Mouse (Mus musculus): ENCODE measurements around the gene Lrp6. TPM values are rescaled to one million over a fixed set of nuclear protein-coding genes. Genes with fewer than 3 reads are reported as not detected.

Gene Lrp6
- polyA plus RNA-seq, 1 experiment from 2014 or later: 32.8 TPM

DNA sequence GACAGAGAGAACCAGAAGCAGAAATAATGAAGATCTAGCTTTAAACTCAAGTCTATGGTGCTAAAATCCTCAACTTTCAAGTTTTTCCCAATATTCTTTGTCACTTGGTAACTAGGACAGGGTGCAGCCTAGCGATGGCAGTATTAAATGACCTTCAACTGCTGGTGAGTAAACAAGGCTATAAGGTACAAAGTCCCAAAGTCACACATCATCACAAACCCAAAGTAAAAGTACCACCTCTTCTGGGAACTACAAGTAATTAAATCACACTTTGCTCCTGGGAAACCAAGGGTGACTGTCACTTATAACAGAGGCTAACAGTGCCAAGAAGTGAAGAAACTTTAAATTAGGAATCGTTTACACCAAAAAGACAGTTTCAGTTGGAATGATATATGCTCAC, 2.2 kb downstream of the Lrp6 start:
- no peak overlapping the region for H3K9ac ChIP-seq (ENCODE audit: low read length)
- no peaks in the 10 kb centered on the region for H3K9me3 ChIP-seq (ENCODE audit: control insufficient read depth, low read length)
- H3K4me3 ChIP-seq (ENCODE audit: low read depth, low read length): no peak overlapping the region
- WGBS: 49% methylated on average over 2 of the region's 2 CpGs
- no peak for ATAC-seq (ENCODE audit: insufficient number of reproducible peaks, low FRiP score, low TSS enrichment, low read depth)
- H3K27ac ChIP-seq (replicated peaks; ENCODE audit: low read depth, low read length): no peak overlapping the region
- H3K27me3 ChIP-seq (ENCODE audit: control insufficient read depth, insufficient read depth, low read length): no peaks in the 10 kb centered on the region
- H3K4me2 ChIP-seq (ENCODE audit: low read depth, severe bottlenecking): peak overlapping the region; percentile 15; the same call in 1 of the 2 replicates
- H3K36me3 ChIP-seq (ENCODE audit: control insufficient read depth, insufficient read depth, low read length): no peaks in the 10 kb centered on the region
- DNase-seq (ENCODE audit: low spot score): no peak
- H3K4me1 ChIP-seq (ENCODE audit: control insufficient read depth, insufficient read depth, low read length): peaks cover 9% of the 10 kb centered on the region; the same call in 1 of the 2 replicates

DNA sequence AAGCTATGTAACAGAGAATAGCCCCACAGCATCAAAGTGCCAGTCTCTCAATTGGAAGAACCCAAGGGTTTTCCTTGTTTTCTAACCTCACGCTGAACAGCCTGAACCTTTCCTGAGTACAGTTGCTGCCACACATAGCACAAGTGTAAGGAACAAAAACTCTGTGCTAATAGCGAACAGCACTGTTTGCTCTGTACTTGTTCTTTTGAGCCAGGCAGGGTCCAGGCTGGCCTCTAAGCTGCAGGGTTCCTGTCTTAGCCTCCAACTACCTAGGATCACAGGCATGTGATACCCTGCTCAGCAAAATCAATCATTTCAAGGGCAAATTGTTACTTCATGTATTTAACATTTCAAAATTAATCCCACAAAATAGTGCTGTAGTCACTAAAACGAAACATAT, 7.1 kb downstream of the Lrp6 start:
- Histone ChIP-seq H3K36me3 (ENCODE audit: control insufficient read depth, insufficient read depth, low read length) (no peaks in the 10 kb centered on the region), H3K9ac (ENCODE audit: low read length) (no peak overlapping the region), H3K9me3 (ENCODE audit: control insufficient read depth, low read length) (no peaks in the 10 kb centered on the region), H3K27me3 (ENCODE audit: control insufficient read depth, insufficient read depth, low read length) (no peaks in the 10 kb centered on the region), H3K27ac (replicated peaks; ENCODE audit: low read depth, low read length) (no peak overlapping the region), H3K4me3 (ENCODE audit: low read depth, low read length) (no peak overlapping the region), H3K4me2 (ENCODE audit: low read depth, severe bottlenecking) (no peak overlapping the region), H3K4me1 (ENCODE audit: control insufficient read depth, insufficient read depth, low read length) (0 out of 2 replicates have a peak, but pooled peaks cover 4% of the 10 kb centered on the region)
- ATAC-seq (ENCODE audit: insufficient number of reproducible peaks, low FRiP score, low TSS enrichment, low read depth) (no peak), DNase-seq (ENCODE audit: low spot score) (no peak)
- WGBS: 78% methylated on average over 3 of the region's 3 CpGs

DNA sequence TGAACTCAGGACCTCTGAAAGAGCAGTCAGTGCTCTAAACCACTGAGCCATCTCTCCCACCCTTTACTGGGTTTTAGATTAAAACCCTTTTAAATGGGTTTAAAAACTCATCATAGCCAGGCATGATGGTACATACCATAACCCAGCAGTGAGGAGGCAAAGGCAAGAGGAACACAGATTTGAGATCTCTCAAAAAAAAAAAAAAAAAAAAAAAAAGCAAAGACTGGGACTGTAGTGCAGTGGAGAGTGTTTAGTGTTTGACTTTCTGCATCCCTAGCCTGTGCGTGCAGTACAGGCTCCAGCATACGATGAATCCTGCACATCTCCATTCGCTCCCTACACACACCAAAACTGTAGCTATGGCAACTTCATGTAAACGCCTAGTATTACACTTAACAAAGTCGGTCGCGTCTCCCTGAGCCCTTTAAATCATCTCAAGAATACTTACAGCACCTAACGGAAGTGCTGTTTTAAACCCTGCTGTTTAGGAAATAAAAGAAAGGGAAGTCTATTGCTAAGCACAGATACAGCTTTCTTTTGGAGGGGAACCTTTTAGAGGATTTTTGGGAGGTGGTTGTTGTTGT, 8.1 kb downstream of the Lrp6 start:
- no peaks in the 10 kb centered on the region for H3K27me3 ChIP-seq (ENCODE audit: control insufficient read depth, insufficient read depth, low read length)
- no peak overlapping the region for H3K27ac ChIP-seq (replicated peaks; ENCODE audit: low read depth, low read length)
- no peak overlapping the region for H3K4me3 ChIP-seq (ENCODE audit: low read depth, low read length)
- no peaks in the 10 kb centered on the region for H3K36me3 ChIP-seq (ENCODE audit: control insufficient read depth, insufficient read depth, low read length)
- no peak for ATAC-seq (ENCODE audit: insufficient number of reproducible peaks, low FRiP score, low TSS enrichment, low read depth)
- DNase-seq (ENCODE audit: low spot score): no peak
- H3K9ac ChIP-seq (ENCODE audit: low read length): no peak overlapping the region
- H3K4me1 ChIP-seq (ENCODE audit: control insufficient read depth, insufficient read depth, low read length): no peaks in the 10 kb centered on the region
- no peaks in the 10 kb centered on the region for H3K9me3 ChIP-seq (ENCODE audit: control insufficient read depth, low read length)
- WGBS: 77% methylated on average over 8 of the region's 8 CpGs
- no peak overlapping the region for H3K4me2 ChIP-seq (ENCODE audit: low read depth, severe bottlenecking)

DNA sequence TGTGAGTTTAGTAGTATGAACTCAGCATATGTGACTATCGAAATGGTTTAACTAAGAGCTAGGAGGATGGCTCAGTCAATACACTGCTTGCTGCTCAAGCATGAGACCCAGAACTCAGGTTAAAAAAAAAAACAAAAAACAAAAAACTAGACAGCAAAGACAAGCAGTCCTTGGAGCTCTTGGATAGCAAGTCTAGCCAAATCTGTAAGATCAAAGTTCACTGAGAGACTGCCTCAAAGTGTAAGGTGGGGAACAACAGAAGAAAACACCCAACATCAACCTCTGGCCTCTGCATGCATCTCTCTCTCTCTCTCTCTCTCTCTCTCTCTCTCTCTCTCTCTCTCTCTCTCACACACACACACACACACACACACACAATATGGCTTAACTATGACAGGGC, 9.7 kb downstream of the Lrp6 start:
- Histone ChIP-seq H3K27ac (replicated peaks; ENCODE audit: low read depth, low read length) (no peak overlapping the region), H3K9me3 (ENCODE audit: control insufficient read depth, low read length) (no peaks in the 10 kb centered on the region), H3K4me1 (ENCODE audit: control insufficient read depth, insufficient read depth, low read length) (no peaks in the 10 kb centered on the region), H3K27me3 (ENCODE audit: control insufficient read depth, insufficient read depth, low read length) (no peaks in the 10 kb centered on the region), H3K9ac (ENCODE audit: low read length) (no peak overlapping the region), H3K4me2 (ENCODE audit: low read depth, severe bottlenecking) (no peak overlapping the region), H3K36me3 (ENCODE audit: control insufficient read depth, insufficient read depth, low read length) (no peaks in the 10 kb centered on the region), H3K4me3 (ENCODE audit: low read depth, low read length) (no peak overlapping the region)
- DNase-seq (ENCODE audit: low spot score) (no peak), ATAC-seq (ENCODE audit: insufficient number of reproducible peaks, low FRiP score, low TSS enrichment, low read depth) (no peak)
- 92% methylated on average over 1 of the region's 1 CpGs for WGBS

DNA sequence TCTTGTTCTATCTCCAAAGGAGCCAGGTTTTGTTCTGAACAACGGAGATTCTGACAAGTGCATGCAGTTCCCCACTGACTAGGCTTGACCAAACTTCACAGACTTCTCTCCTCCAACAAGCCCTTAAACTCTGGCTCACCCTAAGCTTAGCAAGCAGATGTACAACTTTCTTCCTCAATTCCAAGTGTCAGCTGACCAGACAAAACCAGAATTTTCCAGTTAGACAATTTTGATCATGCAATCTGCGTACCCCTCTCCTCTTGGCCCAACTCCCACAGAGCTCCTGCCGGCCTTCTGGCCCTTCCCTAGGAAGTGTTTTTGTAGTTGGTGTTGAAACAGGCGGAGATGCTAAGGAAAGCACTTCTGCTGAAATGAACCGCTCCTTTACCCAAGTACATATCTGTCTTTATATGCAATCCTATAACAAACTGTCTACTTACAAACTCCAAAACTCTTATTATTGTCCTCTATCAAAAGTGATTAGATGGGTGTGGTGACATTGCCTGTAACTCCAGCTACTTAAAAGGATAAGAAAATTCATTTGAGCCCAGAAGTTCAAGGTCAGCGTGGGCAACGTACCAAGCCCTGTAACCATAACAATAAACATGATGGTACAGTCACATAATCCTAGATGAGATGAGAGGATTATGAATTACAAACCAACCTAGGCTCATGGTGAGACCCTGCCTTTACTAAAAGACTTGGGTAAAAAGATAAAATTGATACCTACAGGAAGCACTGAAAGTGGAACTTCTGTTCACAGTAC, 10.4 kb downstream of the Lrp6 start:
- no peak overlapping the region for H3K27ac ChIP-seq (replicated peaks; ENCODE audit: low read depth, low read length)
- ATAC-seq (ENCODE audit: insufficient number of reproducible peaks, low FRiP score, low TSS enrichment, low read depth) (no peak), DNase-seq (ENCODE audit: low spot score) (no peak)
- H3K4me1 ChIP-seq (ENCODE audit: control insufficient read depth, insufficient read depth, low read length): no peaks in the 10 kb centered on the region
- no peak overlapping the region for H3K4me3 ChIP-seq (ENCODE audit: low read depth, low read length)
- WGBS: 85% methylated on average over 7 of the region's 7 CpGs
- no peaks in the 10 kb centered on the region for H3K36me3 ChIP-seq (ENCODE audit: control insufficient read depth, insufficient read depth, low read length)
- no peaks in the 10 kb centered on the region for H3K9me3 ChIP-seq (ENCODE audit: control insufficient read depth, low read length)
- H3K9ac ChIP-seq (ENCODE audit: low read length): no peak overlapping the region
- no peak overlapping the region for H3K4me2 ChIP-seq (ENCODE audit: low read depth, severe bottlenecking)
- H3K27me3 ChIP-seq (ENCODE audit: control insufficient read depth, insufficient read depth, low read length): no peaks in the 10 kb centered on the region

DNA sequence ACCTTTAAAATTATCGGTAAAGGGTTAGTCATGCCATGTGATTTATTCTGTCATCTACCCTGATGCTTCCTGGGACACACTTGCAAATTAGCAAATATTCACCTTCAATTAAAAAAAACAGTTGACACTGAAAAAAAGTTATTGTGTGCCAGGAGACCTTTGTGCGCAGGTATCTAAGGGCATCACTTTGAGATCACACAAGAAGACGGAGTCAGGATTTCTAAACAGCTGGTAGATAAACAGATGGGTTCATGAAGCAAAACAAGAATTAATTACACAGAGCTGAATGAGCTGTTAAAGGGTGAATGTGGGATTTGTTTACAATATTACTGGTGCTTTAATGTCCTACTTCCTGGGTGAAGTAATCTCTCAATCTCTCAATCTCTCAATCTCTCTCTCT, 11.6 kb downstream of the Lrp6 start:
- Histone ChIP-seq H3K36me3 (ENCODE audit: control insufficient read depth, insufficient read depth, low read length) (no peaks in the 10 kb centered on the region), H3K9me3 (ENCODE audit: control insufficient read depth, low read length) (no peaks in the 10 kb centered on the region), H3K4me1 (ENCODE audit: control insufficient read depth, insufficient read depth, low read length) (no peaks in the 10 kb centered on the region), H3K4me2 (ENCODE audit: low read depth, severe bottlenecking) (no peak overlapping the region), H3K9ac (ENCODE audit: low read length) (no peak overlapping the region), H3K27ac (replicated peaks; ENCODE audit: low read depth, low read length) (no peak overlapping the region), H3K27me3 (ENCODE audit: control insufficient read depth, insufficient read depth, low read length) (no peaks in the 10 kb centered on the region), H3K4me3 (ENCODE audit: low read depth, low read length) (no peak overlapping the region)
- 89% methylated on average over 3 of the region's 3 CpGs for WGBS
- ATAC-seq (ENCODE audit: insufficient number of reproducible peaks, low FRiP score, low TSS enrichment, low read depth): no peak
- DNase-seq (ENCODE audit: low spot score): no peak

DNA sequence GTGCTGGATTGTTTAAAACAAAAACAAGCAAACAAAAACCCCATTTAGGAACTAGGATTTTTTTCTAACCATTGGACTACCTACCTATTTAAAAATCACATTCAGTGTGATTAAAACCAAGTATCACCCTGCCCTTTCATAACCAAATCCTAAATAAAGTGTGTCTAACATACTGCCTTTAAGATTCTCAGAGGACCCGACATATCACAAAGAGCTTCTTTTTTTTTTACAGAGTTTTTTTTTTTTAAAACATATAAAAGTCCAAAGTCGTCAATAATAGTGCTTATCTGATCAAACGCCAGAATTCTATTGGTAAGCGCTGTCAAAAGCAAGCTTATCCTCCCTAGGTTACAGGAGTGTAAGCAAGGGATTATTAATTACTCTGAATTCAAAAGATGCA, 12.5 kb downstream of the Lrp6 start:
- Histone ChIP-seq H3K36me3 (ENCODE audit: control insufficient read depth, insufficient read depth, low read length) (no peaks in the 10 kb centered on the region), H3K4me3 (ENCODE audit: low read depth, low read length) (no peak overlapping the region), H3K4me2 (ENCODE audit: low read depth, severe bottlenecking) (no peak overlapping the region), H3K9me3 (ENCODE audit: control insufficient read depth, low read length) (no peaks in the 10 kb centered on the region), H3K27ac (replicated peaks; ENCODE audit: low read depth, low read length) (no peak overlapping the region), H3K4me1 (ENCODE audit: control insufficient read depth, insufficient read depth, low read length) (no peaks in the 10 kb centered on the region), H3K9ac (ENCODE audit: low read length) (no peak overlapping the region), H3K27me3 (ENCODE audit: control insufficient read depth, insufficient read depth, low read length) (no peaks in the 10 kb centered on the region)
- 78% methylated on average over 4 of the region's 4 CpGs for WGBS
- DNase-seq (ENCODE audit: low spot score) (no peak), ATAC-seq (ENCODE audit: insufficient number of reproducible peaks, low FRiP score, low TSS enrichment, low read depth) (no peak)

DNA sequence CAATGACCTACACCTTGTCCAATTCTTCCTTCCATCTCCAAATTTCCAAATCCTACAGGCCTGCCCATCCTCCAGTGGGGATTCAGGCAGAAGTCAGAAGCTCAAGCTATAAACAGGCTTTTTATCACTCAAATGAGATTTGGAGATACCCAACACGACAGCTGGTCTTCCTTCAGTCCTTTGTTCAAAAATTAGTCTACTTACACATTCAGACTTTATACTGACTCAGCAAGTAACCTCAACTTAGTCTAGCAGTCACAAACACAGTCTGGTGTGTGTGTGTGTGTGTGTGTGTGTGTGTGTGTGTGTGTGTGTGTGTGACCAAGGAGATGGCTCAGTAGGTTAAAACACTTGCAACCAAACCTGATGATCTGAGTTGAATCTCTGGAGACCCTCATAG, 15.8 kb downstream of the Lrp6 start:
- peaks cover 2% of the 10 kb centered on the region; the same call in 1 of the 2 replicates for H3K36me3 ChIP-seq (ENCODE audit: control insufficient read depth, insufficient read depth, low read length)
- no peak for ATAC-seq (ENCODE audit: insufficient number of reproducible peaks, low FRiP score, low TSS enrichment, low read depth)
- H3K9ac ChIP-seq (ENCODE audit: low read length): no peak overlapping the region
- H3K4me2 ChIP-seq (ENCODE audit: low read depth, severe bottlenecking): no peak overlapping the region
- H3K9me3 ChIP-seq (ENCODE audit: control insufficient read depth, low read length): no peaks in the 10 kb centered on the region
- no peak overlapping the region for H3K4me3 ChIP-seq (ENCODE audit: low read depth, low read length)
- WGBS: 71% methylated on average over 1 of the region's 1 CpGs
- H3K27ac ChIP-seq (replicated peaks; ENCODE audit: low read depth, low read length): no peak overlapping the region
- DNase-seq (ENCODE audit: low spot score): no peak
- no peaks in the 10 kb centered on the region for H3K27me3 ChIP-seq (ENCODE audit: control insufficient read depth, insufficient read depth, low read length)
- no peaks in the 10 kb centered on the region for H3K4me1 ChIP-seq (ENCODE audit: control insufficient read depth, insufficient read depth, low read length)
